Mouse (Mus musculus) embryonic facial prominence, embryonic 15.5 days (tissue): Measurements from ENCODE around the gene Saysd1. TPM values are rescaled to one million over a fixed set of nuclear protein-coding genes. Genes with fewer than 3 reads are reported as not detected.
"Not testable (repeated sequence)": the region's sequence is repeated elsewhere in the genome, so short reads cannot be mapped to it uniquely, and the experiment has no call there.

Experiments
- ATAC-seq: fragments of 200-750 bp; cut with Nextera tagmentation; 2 replicates; pipeline ENCODE4 v1.8.0; 2017; ENCODE audit warnings: low read depth, moderate TSS enrichment; ENCODE audit not compliant: insufficient number of reproducible peaks, low FRiP score, low TSS enrichment
- H3K27ac ChIP-seq: fragments of 300-500 bp; sonication (generic); replicated peaks from 2 replicates; pipeline ENCODE4 v1.5.1; 2015; ENCODE audit warnings: mild to moderate bottlenecking, inconsistent platforms
- H3K27me3 ChIP-seq: fragments of 300-500 bp; sonication (generic); 2 replicates; pipeline ENCODE4 v1.6.1; 2015; ENCODE audit warnings: inconsistent platforms
- H3K36me3 ChIP-seq: fragments of 300-500 bp; sonication (generic); 2 replicates; pipeline ENCODE4 v1.6.1; 2015; ENCODE audit warnings: mild to moderate bottlenecking, inconsistent platforms
- H3K4me1 ChIP-seq: fragments of 300-500 bp; sonication (generic); 2 replicates; pipeline ENCODE4 v1.6.1; 2015; ENCODE audit warnings: inconsistent platforms
- H3K4me2 ChIP-seq: fragments of 300-500 bp; sonication (generic); replicated peaks from 2 replicates; pipeline ENCODE4 v1.6.1; 2015; ENCODE audit warnings: mild to moderate bottlenecking, inconsistent platforms
- H3K4me3 ChIP-seq: fragments of 300-500 bp; sonication (generic); replicated peaks from 2 replicates; pipeline ENCODE4 v1.5.1; 2015; ENCODE audit warnings: mild to moderate bottlenecking, inconsistent platforms
- H3K9ac ChIP-seq: fragments of 300-500 bp; sonication (generic); 2 replicates; pipeline ENCODE4 v1.6.1; 2015; ENCODE audit warnings: inconsistent platforms
- H3K9me3 ChIP-seq: fragments of 300-500 bp; sonication (generic); replicated peaks from 2 replicates; pipeline ENCODE4 v1.6.1; 2016; ENCODE audit warnings: inconsistent platforms
- WGBS: fragments of 180-500 bp; shearing (Covaris S2); methylation state at CpG from one replicate; pipeline ENCODE4 v1.1.7; 2015; 5-methylcytosine and 5-hydroxymethylcytosine counted together
- polyA plus RNA-seq: library from polyadenylated mRNA; unstranded; fragments of >200 nt; fragmentation: Nextera tagmentation; extraction: Ambion mirVana; gene quantifications from 2 replicates; pipeline ENCODE4 v1.2.1, GENCODE M21; 2015

Saysd1 gene
- polyA plus RNA-seq, 1 experiment from 2014 or later = 13.2 TPM

DNA sequence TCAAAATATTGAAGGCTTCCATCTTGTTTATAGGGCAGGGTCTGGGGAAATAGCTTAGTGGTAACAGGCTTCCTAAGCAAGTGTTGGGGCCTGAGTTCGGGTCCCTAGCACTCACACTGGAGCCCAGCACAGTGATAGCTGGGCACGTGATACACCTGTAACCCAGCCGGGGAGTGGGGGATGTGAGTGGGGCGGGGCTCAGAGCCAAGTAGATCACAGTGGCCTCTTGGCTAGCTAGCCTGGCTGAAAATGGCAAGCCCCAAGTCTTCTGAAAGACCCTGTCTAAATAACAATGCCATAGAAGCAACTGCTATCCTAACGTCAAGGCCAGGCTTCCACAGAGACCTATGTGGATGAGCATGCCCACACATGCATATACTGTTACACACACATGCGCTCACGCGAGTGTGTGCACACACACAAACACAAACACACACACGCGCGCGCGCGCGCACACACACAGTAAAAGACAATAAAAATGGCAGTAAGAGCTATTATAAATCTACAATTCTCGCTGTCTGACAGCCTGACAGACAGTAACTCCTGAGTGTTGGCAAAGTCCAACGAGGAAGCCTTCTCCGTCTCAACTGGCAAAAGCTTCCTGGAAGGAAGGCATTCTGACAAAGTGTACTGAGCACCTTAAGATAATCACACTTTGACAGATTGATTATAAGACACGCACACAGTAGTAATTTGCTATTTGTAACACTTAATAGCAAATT, 106.2 kb downstream of the Saysd1 start:
- Histone ChIP-seq H3K4me3 (no peak overlapping the region), H3K36me3 (no peaks in the 10 kb centered on the region), H3K9ac (no peak overlapping the region), H3K9me3 (no peaks in the 10 kb centered on the region), H3K27me3 (no peaks in the 10 kb centered on the region), H3K4me2 (no peak overlapping the region), H3K27ac (no peak overlapping the region), H3K4me1 (no peaks in the 10 kb centered on the region)
- WGBS = 74% methylated on average over 19 of the region's 19 CpGs
- no peak for ATAC-seq

GRCm38 (mm10) chr14:20029606-20030005, 108.7 kb downstream of the Saysd1 start:
- Histone ChIP-seq H3K9ac (no peak overlapping the region), H3K4me3 (no peak overlapping the region), H3K27me3 (no peaks in the 10 kb centered on the region), H3K4me1 (no peaks in the 10 kb centered on the region), H3K9me3 (no peaks in the 10 kb centered on the region), H3K27ac (no peak overlapping the region), H3K36me3 (no peaks in the 10 kb centered on the region), H3K4me2 (no peak overlapping the region)
- ATAC-seq = no peak
- 34% methylated on average over 3 of the region's 3 CpGs for WGBS

DNA sequence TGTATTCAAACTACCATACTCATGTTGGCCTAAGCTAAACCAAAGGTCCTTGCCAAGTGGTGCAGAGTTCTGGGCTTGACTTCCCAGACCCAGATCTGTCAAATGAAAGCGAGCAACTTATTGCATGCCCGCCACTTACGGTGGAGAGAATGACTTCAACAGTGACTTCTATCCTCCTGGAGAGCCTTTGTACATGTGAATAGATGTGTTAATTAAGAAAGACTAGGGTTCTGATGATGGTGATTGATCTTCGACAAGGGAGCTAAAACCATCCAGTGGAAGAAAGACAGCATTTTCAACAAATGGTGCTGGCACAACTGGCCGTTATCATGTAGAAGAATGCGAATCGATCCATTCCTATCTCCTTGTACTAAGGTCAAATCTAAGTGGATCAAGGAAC, 110.9 kb downstream of the Saysd1 start:
- H3K4me2 ChIP-seq, H3K36me3 ChIP-seq, H3K4me3 ChIP-seq, H3K4me1 ChIP-seq, H3K27ac ChIP-seq, H3K9me3 ChIP-seq, ATAC-seq, H3K9ac ChIP-seq, H3K27me3 ChIP-seq: not testable (repeated sequence)
- WGBS = 94% methylated on average over 7 of the region's 7 CpGs

Other genes starting within 250 kb of the Saysd1 start
- gene Gng2, start 160.9 kb downstream of the Saysd1 start, polyA plus RNA-seq = 56.9 and 67.6 TPM in 2 replicates
- 4.7 and 5.5 TPM in 2 replicates for gene Kcnk5, start 43.3 kb upstream of the Saysd1 start, polyA plus RNA-seq
- gene Kcnk16, start 130.7 kb upstream of the Saysd1 start, polyA plus RNA-seq = 0.12 and 0.68 TPM in 2 replicates
- gene Nudt13, start 156.2 kb upstream of the Saysd1 start, polyA plus RNA-seq = 16.6 and 22.8 TPM in 2 replicates
- 47.3 and 54.4 TPM in 2 replicates for gene Ecd, start 209.6 kb upstream of the Saysd1 start, polyA plus RNA-seq
- gene Fam149b, start 209.6 kb upstream of the Saysd1 start, polyA plus RNA-seq = 36.0 and 36.9 TPM in 2 replicates